Mouse (Mus musculus) neural tube, embryonic 14.5 days (tissue): ENCODE measurements around the gene Neb. TPM values are rescaled to one million over a fixed set of nuclear protein-coding genes. Genes with fewer than 3 reads are reported as not detected.

ENCODE experiments used
- ATAC-seq: fragments of 200-750 bp; cut with Nextera tagmentation; 2 replicates; pipeline ENCODE4 v1.8.0; 2017; ENCODE audit warnings: low read depth, mild to moderate bottlenecking, moderate TSS enrichment, moderate library complexity
- H3K27ac ChIP-seq: fragments of 300-500 bp; sonication (generic); 2 replicates; pipeline ENCODE4 v1.5.1; 2014; ENCODE audit warnings: low read depth, mild to moderate bottlenecking, control low read depth, low read length, moderate library complexity, mixed read lengths
- H3K27me3 ChIP-seq: fragments of 300-500 bp; sonication (generic); 2 replicates; pipeline ENCODE4 v1.6.1; 2014; ENCODE audit warnings: low read length; ENCODE audit not compliant: control insufficient read depth, insufficient read depth
- H3K36me3 ChIP-seq: fragments of 300-500 bp; sonication (generic); 2 replicates; pipeline ENCODE4 v1.6.1; 2014; ENCODE audit warnings: low read length, mixed read lengths; ENCODE audit not compliant: control insufficient read depth, insufficient read depth
- H3K4me1 ChIP-seq: fragments of 300-500 bp; sonication (generic); 2 replicates; pipeline ENCODE4 v1.6.1; 2014; ENCODE audit warnings: low read length; ENCODE audit not compliant: control insufficient read depth, insufficient read depth
- H3K4me2 ChIP-seq: fragments of 300-500 bp; sonication (generic); 2 replicates; pipeline ENCODE4 v1.6.1; 2014; ENCODE audit warnings: mild to moderate bottlenecking, low read depth, low read length, control low read depth
- H3K4me3 ChIP-seq: fragments of 300-500 bp; sonication (generic); 2 replicates; pipeline ENCODE4 v1.5.1; 2014; ENCODE audit warnings: low read depth, low read length, control low read depth, mixed read lengths
- H3K9ac ChIP-seq: fragments of 300-500 bp; sonication (generic); replicated peaks from 2 replicates; pipeline ENCODE4 v1.6.1; 2014; ENCODE audit warnings: low read depth, mild to moderate bottlenecking, control low read depth, low read length, mixed read lengths
- H3K9me3 ChIP-seq: fragments of 300-500 bp; sonication (generic); 2 replicates; pipeline ENCODE4 v1.6.1; 2016; ENCODE audit warnings: low read length; ENCODE audit not compliant: control insufficient read depth
- WGBS: fragments of 180-500 bp; shearing (Covaris S2); extraction: QIAGEN DNeasy Blood & Tissue Kit; methylation state at CpG from one replicate; pipeline ENCODE4 v1.1.7; 2014; 5-methylcytosine and 5-hydroxymethylcytosine counted together
- polyA plus RNA-seq: library from polyadenylated mRNA; unstranded; fragments of >200 nt; fragmentation: Nextera tagmentation; extraction: Ambion mirVana; gene quantifications from 2 replicates; pipeline ENCODE4 v1.2.1, GENCODE M21; 2014

Gene Neb
- polyA plus RNA-seq, 1 experiment from 2014 or later: 1.9 TPM

DNA sequence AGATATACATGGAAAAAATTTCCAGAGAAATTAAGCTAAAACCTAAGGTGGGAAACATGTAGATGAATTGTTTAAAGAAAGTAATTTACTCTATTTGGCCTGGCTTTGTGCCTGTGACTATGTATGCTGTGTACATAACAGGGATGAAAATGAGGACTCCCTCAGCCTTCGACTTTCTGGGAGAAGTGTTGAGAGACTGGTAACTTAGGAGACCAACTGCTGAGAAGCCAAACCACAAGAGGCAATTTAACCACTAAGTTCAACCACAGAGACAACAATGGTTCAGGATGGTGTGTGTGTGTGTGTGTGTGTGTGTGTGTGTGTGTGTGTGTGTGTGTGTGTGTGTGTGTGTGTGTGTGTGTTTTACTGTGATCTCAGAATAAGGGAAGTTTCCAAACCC is 126.2 kb downstream of the Neb start:
- 58% methylated on average over 1 of the region's 1 CpGs for WGBS
- no peak overlapping the region for H3K9ac ChIP-seq
- ATAC-seq: no peak

DNA sequence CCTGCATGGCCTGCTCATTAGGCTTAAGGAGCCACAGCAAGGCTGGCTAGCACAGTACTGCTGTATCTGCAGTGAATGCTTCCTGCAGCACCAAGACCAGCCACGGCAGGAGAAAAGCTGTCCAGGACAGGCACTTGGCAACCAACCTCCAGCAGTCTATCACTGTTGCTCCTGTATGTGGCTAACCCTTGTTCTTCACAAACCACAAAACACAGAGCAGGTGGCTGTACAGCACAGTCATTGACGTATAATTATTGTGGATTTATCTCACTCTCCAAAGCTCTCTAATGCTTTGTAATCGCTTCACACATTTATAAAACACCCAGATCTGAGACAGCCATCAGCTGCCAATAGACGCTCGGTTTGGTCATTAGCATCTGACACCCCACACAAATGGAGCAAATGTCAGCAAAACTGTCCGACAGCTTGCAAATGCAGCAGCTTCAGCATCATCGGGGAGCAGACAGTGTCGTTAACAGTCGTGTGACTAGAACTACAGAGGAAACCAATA is 129.9 kb downstream of the Neb start:
- no peaks in the 10 kb centered on the region for H3K4me1 ChIP-seq
- no peak overlapping the region for H3K9ac ChIP-seq
- WGBS: 56% methylated on average over 9 of the region's 9 CpGs
- H3K27me3 ChIP-seq: no peaks in the 10 kb centered on the region
- H3K27ac ChIP-seq: no peak overlapping the region
- no peaks in the 10 kb centered on the region for H3K9me3 ChIP-seq
- H3K4me2 ChIP-seq: no peak overlapping the region
- no peak; the same call in 1 of the 2 replicates for ATAC-seq
- H3K36me3 ChIP-seq: no peaks in the 10 kb centered on the region
- H3K4me3 ChIP-seq: no peak overlapping the region

More for the DNA sequence above, 126.2 kb downstream of the Neb start:
- no peaks in the 10 kb centered on the region for H3K27me3 ChIP-seq
- H3K9me3 ChIP-seq: no peaks in the 10 kb centered on the region
- no peak overlapping the region for H3K4me3 ChIP-seq
- H3K4me2 ChIP-seq: no peak overlapping the region
- H3K36me3 ChIP-seq: no peaks in the 10 kb centered on the region
- no peaks in the 10 kb centered on the region for H3K4me1 ChIP-seq
- no peak overlapping the region for H3K27ac ChIP-seq

DNA sequence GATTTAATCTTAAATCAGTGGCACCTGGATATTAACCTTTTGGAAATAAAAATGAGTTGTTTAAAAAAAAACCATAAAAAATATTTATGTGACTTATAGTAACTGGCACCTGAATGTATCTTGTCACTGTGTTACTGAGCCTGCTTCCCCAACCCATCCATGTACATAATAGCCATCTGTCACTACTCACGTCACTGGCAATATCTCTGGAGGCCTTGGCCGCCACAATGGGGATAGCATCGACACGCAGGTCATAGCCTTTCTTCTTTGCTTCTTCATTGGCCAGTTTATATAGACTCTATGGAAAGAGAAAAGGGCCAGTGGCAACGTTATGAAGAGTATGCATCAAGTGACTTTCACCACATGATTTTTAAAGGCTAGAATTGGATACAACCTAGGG is 133.2 kb downstream of the Neb start:
- no peaks in the 10 kb centered on the region for H3K27me3 ChIP-seq
- no peak for ATAC-seq
- H3K9me3 ChIP-seq: no peaks in the 10 kb centered on the region
- H3K4me2 ChIP-seq: no peak overlapping the region
- WGBS: 83% methylated on average over 5 of the region's 5 CpGs
- H3K36me3 ChIP-seq: no peaks in the 10 kb centered on the region
- H3K9ac ChIP-seq: no peak overlapping the region
- H3K4me3 ChIP-seq: no peak overlapping the region
- H3K4me1 ChIP-seq: no peaks in the 10 kb centered on the region
- no peak overlapping the region for H3K27ac ChIP-seq

DNA sequence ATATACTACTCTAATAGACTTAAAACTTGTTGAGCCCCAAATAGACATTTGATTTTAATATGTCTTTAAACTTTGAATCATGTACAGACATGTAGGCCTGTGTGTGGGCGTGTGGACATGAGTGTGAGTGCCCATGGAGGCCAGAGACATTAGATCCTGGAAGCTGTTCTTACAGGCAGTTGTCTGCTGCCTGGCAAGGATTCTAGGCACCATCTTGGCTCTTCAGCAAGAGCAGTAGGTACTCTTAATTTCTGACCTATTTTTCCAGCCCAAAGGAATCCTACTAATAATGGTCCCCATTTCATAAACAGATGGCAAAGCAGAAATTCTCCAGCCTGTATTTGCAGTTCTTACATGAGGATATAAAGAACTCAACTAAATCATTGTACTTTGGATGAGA is 135.6 kb downstream of the Neb start:
- Histone ChIP-seq H3K27me3 (no peaks in the 10 kb centered on the region), H3K4me1 (no peaks in the 10 kb centered on the region), H3K27ac (no peak overlapping the region), H3K4me2 (no peak overlapping the region), H3K9me3 (no peaks in the 10 kb centered on the region), H3K9ac (no peak overlapping the region), H3K4me3 (no peak overlapping the region), H3K36me3 (no peaks in the 10 kb centered on the region)
- WGBS: 89% methylated on average over 1 of the region's 1 CpGs
- no peak for ATAC-seq

DNA sequence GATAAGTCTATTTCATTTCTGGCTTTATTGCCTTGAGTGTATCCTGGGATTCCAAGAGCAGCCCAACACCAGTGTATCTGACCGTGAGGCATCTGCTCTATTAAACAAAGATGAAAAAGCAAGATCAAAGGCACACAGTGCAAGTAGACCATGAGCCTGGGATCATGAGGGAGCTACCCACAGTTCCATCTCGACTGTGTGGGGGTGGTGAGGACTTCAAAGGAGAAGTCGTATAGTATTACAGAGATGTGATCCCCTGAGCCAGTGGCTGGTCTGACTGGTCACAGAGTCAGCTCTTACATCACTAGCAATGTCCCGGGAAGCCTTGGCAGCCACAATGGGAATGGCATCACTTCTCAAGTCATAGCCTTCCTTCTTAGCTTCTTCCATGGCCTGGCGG is 140.4 kb downstream of the Neb start:
- no peaks in the 10 kb centered on the region for H3K9me3 ChIP-seq
- ATAC-seq: no peak
- H3K27ac ChIP-seq: no peak overlapping the region
- H3K4me1 ChIP-seq: no peaks in the 10 kb centered on the region
- H3K9ac ChIP-seq: no peak overlapping the region
- no peak overlapping the region for H3K4me2 ChIP-seq
- no peak overlapping the region for H3K4me3 ChIP-seq
- H3K36me3 ChIP-seq: no peaks in the 10 kb centered on the region
- no peaks in the 10 kb centered on the region for H3K27me3 ChIP-seq
- 75% methylated on average over 5 of the region's 5 CpGs for WGBS

DNA sequence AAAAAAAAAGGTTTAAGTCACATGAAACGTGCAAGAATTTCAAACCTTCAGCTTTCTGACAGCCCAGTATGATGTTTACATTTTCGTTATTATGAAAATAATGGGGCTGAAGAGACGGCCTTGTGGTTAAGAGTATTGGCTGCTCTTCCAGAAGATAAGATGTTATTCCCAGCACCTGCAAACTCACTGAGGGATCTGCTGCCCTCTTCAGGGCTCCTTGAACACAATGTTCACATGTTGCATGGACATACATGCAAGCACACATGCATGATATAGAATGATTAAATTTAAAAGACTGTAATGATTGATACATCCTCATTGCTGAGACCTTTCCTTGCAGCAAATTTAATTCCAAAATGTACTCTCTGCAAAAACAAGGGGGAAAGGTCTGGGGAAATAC is 150.7 kb downstream of the Neb start:
- H3K9me3 ChIP-seq: no peaks in the 10 kb centered on the region
- WGBS: 74% methylated on average over 3 of the region's 3 CpGs
- H3K4me3 ChIP-seq: no peak overlapping the region
- H3K27me3 ChIP-seq: no peaks in the 10 kb centered on the region
- no peaks in the 10 kb centered on the region for H3K4me1 ChIP-seq
- H3K27ac ChIP-seq: no peak overlapping the region
- no peak overlapping the region for H3K9ac ChIP-seq
- no peak overlapping the region for H3K4me2 ChIP-seq
- no peak for ATAC-seq
- H3K36me3 ChIP-seq: no peaks in the 10 kb centered on the region

DNA sequence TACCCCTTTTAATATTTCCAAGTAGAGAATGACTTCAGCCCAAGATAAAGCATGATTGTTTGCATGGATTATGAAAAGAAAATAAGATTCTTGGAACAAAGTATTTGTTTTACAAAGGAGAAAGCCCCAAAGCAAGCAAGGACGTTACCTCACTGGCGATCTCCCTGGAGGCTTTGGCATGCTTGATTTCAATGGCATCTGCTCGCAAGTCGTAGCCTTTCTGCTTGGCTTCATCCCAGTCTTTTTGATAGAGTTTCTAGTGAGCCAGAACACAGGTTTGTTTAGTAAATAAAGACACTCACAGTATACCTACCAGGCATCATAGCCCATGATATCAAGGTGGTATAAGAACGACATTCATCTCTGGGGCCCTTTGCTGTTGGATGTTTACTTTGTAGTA is 153.9 kb downstream of the Neb start:
- ATAC-seq: no peak
- H3K36me3 ChIP-seq: no peaks in the 10 kb centered on the region
- no peak overlapping the region for H3K4me3 ChIP-seq
- no peak overlapping the region for H3K9ac ChIP-seq
- no peaks in the 10 kb centered on the region for H3K4me1 ChIP-seq
- H3K4me2 ChIP-seq: no peak overlapping the region
- WGBS: 78% methylated on average over 5 of the region's 5 CpGs
- no peaks in the 10 kb centered on the region for H3K9me3 ChIP-seq
- no peak overlapping the region for H3K27ac ChIP-seq
- no peaks in the 10 kb centered on the region for H3K27me3 ChIP-seq

DNA sequence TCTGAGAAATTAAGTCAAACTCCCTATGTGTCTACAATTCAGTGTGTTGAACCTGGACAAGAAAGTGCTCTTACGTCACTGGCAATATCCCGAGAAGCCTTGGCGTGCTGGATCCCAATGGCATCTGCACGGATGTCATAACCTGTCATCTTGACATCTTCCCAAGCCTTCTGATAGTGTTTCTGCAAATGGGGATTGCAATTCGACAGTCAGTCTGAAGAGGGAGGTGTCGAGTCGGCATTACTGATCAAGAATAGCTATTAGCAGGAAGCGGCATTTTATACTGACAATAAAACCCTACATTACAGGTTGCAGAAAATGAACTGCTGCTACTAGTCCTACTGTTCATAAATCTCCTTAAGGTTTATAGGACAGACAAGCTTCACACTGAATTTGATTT is 158.2 kb downstream of the Neb start:
- Histone ChIP-seq H3K4me3 (no peak overlapping the region), H3K27me3 (no peaks in the 10 kb centered on the region), H3K4me1 (no peaks in the 10 kb centered on the region), H3K9me3 (no peaks in the 10 kb centered on the region), H3K9ac (no peak overlapping the region), H3K4me2 (no peak overlapping the region), H3K27ac (no peak overlapping the region), H3K36me3 (no peaks in the 10 kb centered on the region)
- WGBS: 50% methylated on average over 8 of the region's 8 CpGs
- no peak; the same call in 1 of the 2 replicates for ATAC-seq

DNA sequence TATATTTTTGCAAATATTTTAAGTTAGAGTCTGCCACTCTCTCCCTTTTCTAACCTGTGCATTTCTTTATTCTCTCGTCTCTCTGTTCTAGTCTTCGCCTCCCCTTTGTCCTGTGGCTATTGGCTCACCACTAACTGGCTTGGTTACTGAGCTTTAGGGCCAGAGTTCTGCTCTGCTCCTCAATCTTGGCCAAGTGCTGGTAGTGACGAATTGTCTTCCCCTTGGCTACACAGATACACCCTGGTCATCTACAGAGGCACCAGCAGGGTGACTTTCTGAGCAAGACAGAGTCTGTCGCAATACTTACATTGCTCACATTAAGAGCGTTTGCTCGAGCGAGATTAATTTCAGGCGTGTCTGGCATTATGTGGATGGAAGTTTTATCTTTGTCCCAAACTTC is 162.3 kb downstream of the Neb start:
- Histone ChIP-seq H3K27ac (no peak overlapping the region), H3K27me3 (no peaks in the 10 kb centered on the region), H3K4me1 (no peaks in the 10 kb centered on the region), H3K4me3 (no peak overlapping the region), H3K36me3 (no peaks in the 10 kb centered on the region), H3K9me3 (no peaks in the 10 kb centered on the region), H3K9ac (no peak overlapping the region), H3K4me2 (no peak overlapping the region)
- WGBS: 90% methylated on average over 8 of the region's 8 CpGs
- ATAC-seq: no peak

DNA sequence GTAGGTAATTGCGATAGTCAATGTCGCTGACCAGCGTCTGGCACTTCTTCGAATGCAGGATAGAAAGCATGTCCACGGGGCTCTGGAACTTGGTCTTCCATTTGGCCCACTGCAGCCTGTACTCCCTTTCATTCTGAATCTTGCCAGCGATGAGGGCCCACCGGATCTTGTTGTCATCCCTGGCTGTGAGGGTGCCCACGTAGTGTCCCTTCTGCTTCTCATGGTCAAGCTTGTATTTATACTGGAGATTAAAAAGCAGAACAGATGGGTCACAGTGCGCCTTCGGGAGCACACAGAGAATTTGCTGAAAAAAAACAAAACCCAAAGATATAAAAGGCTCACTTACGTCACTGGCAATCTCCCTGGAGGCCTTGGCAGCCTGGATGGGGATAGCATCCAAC is 165.7 kb downstream of the Neb start:
- ATAC-seq: no peak
- no peaks in the 10 kb centered on the region for H3K36me3 ChIP-seq
- no peak overlapping the region for H3K4me2 ChIP-seq
- H3K4me3 ChIP-seq: no peak overlapping the region
- WGBS: 86% methylated on average over 11 of the region's 11 CpGs
- no peaks in the 10 kb centered on the region for H3K4me1 ChIP-seq
- no peaks in the 10 kb centered on the region for H3K9me3 ChIP-seq
- no peak overlapping the region for H3K27ac ChIP-seq
- no peaks in the 10 kb centered on the region for H3K27me3 ChIP-seq
- no peak overlapping the region for H3K9ac ChIP-seq
